Mouse (Mus musculus): Measurements from ENCODE around the gene Pcdh17. TPM values are rescaled to one million over a fixed set of nuclear protein-coding genes. Genes with fewer than 3 reads are reported as not detected.

Gene Pcdh17
- polyA plus RNA-seq, 1 experiment = 0.58 TPM

DNA sequence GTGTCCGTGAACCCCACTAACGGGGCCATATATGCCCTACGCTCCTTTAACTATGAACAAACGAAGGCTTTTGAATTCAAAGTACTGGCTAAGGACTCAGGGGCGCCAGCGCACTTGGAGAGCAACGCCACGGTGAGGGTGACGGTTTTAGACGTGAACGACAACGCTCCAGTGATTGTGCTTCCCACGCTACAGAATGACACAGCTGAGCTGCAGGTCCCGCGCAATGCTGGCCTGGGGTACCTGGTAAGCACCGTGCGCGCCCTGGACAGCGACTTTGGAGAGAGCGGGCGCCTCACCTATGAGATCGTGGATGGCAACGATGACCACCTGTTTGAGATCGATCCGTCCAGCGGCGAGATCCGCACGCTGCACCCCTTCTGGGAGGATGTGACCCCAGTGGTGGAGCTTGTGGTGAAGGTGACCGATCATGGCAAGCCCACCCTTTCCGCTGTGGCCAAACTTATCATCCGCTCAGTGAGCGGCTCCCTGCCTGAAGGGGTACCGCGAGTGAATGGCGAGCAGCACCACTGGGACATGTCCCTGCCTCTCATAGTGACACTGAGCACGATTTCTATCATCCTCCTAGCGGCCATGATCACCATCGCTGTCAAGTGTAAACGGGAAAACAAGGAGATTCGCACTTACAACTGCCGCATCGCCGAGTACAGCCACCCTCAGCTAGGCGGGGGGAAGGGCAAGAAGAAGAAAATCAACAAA lies 4.5 kb downstream of the Pcdh17 start:
- no peaks in the 10 kb centered on the region for H3K36me3 ChIP-seq (ENCODE audit: control insufficient read depth, insufficient read depth, low read length)
- no peak overlapping the region for H3K27ac ChIP-seq (ENCODE audit: insufficient read depth, low read depth, low read length)
- WGBS = 5% methylated on average over 45 of the region's 45 CpGs
- peaks cover 26% of the 10 kb centered on the region for H3K27me3 ChIP-seq (ENCODE audit: control insufficient read depth, insufficient read depth, low read length)
- peak overlapping the region; percentile 42 for H3K4me3 ChIP-seq (ENCODE audit: low read depth, low read length)
- peaks cover 4% of the 10 kb centered on the region; the same call in 1 of the 2 replicates for H3K4me1 ChIP-seq (ENCODE audit: control insufficient read depth, insufficient read depth, insufficient read length, low read length)
- no peak for TF ChIP-seq CTCF (IDR thresholded peaks at IDR 0.05; ENCODE audit: extremely low read depth, insufficient read length, insufficient replicate concordance, low read depth, low read length)
- TF ChIP-seq POLR2A (IDR thresholded peaks at IDR 0.05; ENCODE audit: low read depth, low read length) = no peak

DNA sequence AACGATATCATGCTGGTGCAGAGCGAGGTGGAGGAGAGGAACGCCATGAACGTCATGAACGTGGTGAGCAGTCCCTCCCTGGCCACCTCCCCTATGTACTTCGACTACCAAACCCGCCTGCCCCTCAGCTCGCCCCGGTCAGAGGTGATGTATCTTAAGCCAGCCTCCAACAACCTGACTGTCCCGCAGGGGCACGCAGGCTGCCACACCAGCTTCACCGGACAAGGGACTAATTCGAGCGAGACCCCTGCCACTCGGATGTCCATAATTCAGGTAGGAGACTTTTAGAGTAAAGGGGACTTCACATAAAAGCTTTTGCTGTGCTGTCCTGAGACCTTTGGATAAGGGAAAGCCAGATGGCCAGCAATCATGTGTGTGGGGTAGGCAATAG lies 5.0 kb downstream of the Pcdh17 start:
- Histone ChIP-seq H3K4me1 (ENCODE audit: control insufficient read depth, insufficient read depth, insufficient read length, low read length) (peaks cover 1% of the 10 kb centered on the region; the same call in 1 of the 2 replicates), H3K27me3 (ENCODE audit: control insufficient read depth, insufficient read depth, low read length) (peaks cover 26% of the 10 kb centered on the region), H3K4me3 (ENCODE audit: low read depth, low read length) (peak overlapping the region; percentile 42), H3K36me3 (ENCODE audit: control insufficient read depth, insufficient read depth, low read length) (no peaks in the 10 kb centered on the region), H3K27ac (ENCODE audit: insufficient read depth, low read depth, low read length) (no peak overlapping the region)
- TF ChIP-seq POLR2A (IDR thresholded peaks at IDR 0.05; ENCODE audit: low read depth, low read length) (no peak), CTCF (IDR thresholded peaks at IDR 0.05; ENCODE audit: extremely low read depth, insufficient read length, insufficient replicate concordance, low read depth, low read length) (no peak)
- WGBS = 8% methylated on average over 15 of the region's 15 CpGs

DNA sequence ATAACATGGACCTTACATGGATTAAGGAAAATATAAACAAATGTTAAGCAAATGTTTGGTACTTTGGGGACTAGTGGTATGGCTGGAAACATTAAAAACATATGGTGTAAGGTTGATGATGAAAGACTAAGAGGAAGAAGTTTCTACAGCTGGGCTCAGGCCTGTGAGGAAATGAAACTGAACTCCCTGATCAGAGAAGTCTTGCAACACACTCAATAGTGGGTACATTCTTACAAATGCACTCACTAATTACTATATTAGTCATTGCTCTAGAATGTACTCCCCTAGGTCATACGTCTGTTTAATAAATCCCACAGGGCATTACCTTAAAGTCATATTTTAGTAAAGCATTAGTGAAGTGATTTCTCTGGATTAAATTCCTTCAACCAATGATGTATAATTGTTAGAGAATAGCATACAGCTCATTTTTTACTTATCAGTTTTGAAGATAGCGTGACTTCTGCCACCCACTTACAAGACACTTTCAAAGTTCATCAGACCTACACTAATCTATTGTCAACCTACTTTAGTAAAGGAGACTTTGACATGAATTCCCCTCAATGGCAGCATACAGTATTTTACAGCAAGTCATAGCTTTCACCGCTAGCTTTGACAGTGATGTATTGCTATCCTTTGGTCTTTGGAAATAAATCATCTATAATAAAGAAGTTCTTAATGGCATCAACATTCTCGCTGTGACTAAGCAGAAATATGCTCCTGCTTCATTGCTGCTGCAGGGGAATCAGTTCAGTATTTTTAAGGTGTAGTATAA lies 10.9 kb downstream of the Pcdh17 start:
- no peaks in the 10 kb centered on the region for H3K27me3 ChIP-seq (ENCODE audit: control insufficient read depth, insufficient read depth, low read length)
- H3K4me1 ChIP-seq (ENCODE audit: control insufficient read depth, insufficient read depth, insufficient read length, low read length) = no peaks in the 10 kb centered on the region
- TF ChIP-seq POLR2A (IDR thresholded peaks at IDR 0.05; ENCODE audit: low read depth, low read length) = no peak
- no peak for TF ChIP-seq CTCF (IDR thresholded peaks at IDR 0.05; ENCODE audit: extremely low read depth, insufficient read length, insufficient replicate concordance, low read depth, low read length)
- no peak overlapping the region for H3K27ac ChIP-seq (ENCODE audit: insufficient read depth, low read depth, low read length)
- WGBS = 59% methylated on average over 4 of the region's 4 CpGs
- no peaks in the 10 kb centered on the region for H3K36me3 ChIP-seq (ENCODE audit: control insufficient read depth, insufficient read depth, low read length)
- H3K4me3 ChIP-seq (ENCODE audit: low read depth, low read length) = no peak overlapping the region

DNA sequence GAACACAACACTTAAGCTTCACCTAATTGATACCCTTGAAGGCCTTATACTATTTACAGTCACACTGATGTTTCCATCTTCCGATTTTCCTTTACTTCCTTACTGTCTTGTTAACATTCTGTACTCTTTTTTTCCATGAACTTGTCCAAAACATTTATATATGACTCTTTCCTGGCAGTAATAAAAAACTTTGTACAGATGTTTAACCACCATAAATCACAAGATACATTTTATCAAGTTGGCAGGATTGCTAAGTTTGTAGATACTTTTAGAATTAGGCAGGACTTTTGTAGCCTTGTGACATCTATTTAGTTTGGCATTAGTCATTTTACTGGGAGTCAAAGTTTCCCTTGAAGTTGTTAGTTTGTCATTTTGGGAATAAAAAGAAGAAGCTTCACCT lies 32.1 kb downstream of the Pcdh17 start:
- H3K36me3 ChIP-seq (ENCODE audit: control insufficient read depth, insufficient read depth, low read length) = no peaks in the 10 kb centered on the region
- no peak for TF ChIP-seq POLR2A (IDR thresholded peaks at IDR 0.05; ENCODE audit: low read depth, low read length)
- no peak for TF ChIP-seq CTCF (IDR thresholded peaks at IDR 0.05; ENCODE audit: extremely low read depth, insufficient read length, insufficient replicate concordance, low read depth, low read length)
- no peaks in the 10 kb centered on the region for H3K27me3 ChIP-seq (ENCODE audit: control insufficient read depth, insufficient read depth, low read length)
- no peaks in the 10 kb centered on the region for H3K4me1 ChIP-seq (ENCODE audit: control insufficient read depth, insufficient read depth, insufficient read length, low read length)
- no peak overlapping the region for H3K4me3 ChIP-seq (ENCODE audit: low read depth, low read length)
- 70% methylated on average over 1 of the region's 1 CpGs for WGBS
- no peak overlapping the region for H3K27ac ChIP-seq (ENCODE audit: insufficient read depth, low read depth, low read length)

DNA sequence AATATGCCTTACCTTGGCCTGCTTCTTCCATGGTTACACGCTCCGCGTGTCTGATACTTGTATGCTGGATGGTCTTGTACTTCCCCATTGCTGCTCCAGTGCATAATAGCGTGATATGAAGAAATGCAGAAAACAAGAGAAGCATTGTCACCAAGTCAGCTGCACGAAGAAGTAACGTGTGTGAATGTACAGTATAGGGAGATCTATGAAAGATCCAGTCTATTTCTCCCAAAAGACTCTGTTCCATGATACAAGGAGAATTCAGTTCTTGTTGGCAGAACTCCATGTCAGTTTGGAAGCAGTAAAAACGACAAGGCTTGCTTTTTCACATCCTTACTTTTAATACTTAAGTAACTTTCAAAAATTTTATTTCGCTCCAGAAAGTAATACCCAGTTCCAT lies 33.0 kb downstream of the Pcdh17 start:
- Histone ChIP-seq H3K27me3 (ENCODE audit: control insufficient read depth, insufficient read depth, low read length) (no peaks in the 10 kb centered on the region), H3K4me1 (ENCODE audit: control insufficient read depth, insufficient read depth, insufficient read length, low read length) (no peaks in the 10 kb centered on the region), H3K4me3 (ENCODE audit: low read depth, low read length) (no peak overlapping the region), H3K36me3 (ENCODE audit: control insufficient read depth, insufficient read depth, low read length) (no peaks in the 10 kb centered on the region), H3K27ac (ENCODE audit: insufficient read depth, low read depth, low read length) (no peak overlapping the region)
- 82% methylated on average over 8 of the region's 8 CpGs for WGBS
- no peak for TF ChIP-seq CTCF (IDR thresholded peaks at IDR 0.05; ENCODE audit: extremely low read depth, insufficient read length, insufficient replicate concordance, low read depth, low read length)
- no peak for TF ChIP-seq POLR2A (IDR thresholded peaks at IDR 0.05; ENCODE audit: low read depth, low read length)

DNA sequence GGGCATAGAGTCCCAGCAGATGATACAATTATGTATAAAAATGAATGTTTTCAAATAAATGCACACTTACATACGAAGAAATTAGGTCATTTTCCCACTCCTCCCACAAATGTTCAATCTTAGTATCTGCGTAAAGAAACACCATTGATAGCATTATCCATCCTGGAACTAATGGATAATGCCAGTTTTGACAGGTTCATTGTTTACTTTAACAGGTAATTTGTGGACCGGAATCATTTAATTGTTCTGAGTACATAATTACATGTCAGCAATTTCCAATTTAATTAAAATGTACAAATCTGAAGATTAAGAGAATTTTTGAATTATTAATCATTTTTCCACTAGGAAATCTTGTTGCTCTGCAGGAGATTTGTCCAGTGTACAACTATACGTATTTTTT lies 33.5 kb downstream of the Pcdh17 start:
- H3K27ac ChIP-seq (ENCODE audit: insufficient read depth, low read depth, low read length) = no peak overlapping the region
- 77% methylated on average over 4 of the region's 4 CpGs for WGBS
- TF ChIP-seq POLR2A (IDR thresholded peaks at IDR 0.05; ENCODE audit: low read depth, low read length) = no peak
- no peaks in the 10 kb centered on the region for H3K27me3 ChIP-seq (ENCODE audit: control insufficient read depth, insufficient read depth, low read length)
- no peaks in the 10 kb centered on the region for H3K4me1 ChIP-seq (ENCODE audit: control insufficient read depth, insufficient read depth, insufficient read length, low read length)
- no peaks in the 10 kb centered on the region for H3K36me3 ChIP-seq (ENCODE audit: control insufficient read depth, insufficient read depth, low read length)
- no peak overlapping the region for H3K4me3 ChIP-seq (ENCODE audit: low read depth, low read length)

DNA sequence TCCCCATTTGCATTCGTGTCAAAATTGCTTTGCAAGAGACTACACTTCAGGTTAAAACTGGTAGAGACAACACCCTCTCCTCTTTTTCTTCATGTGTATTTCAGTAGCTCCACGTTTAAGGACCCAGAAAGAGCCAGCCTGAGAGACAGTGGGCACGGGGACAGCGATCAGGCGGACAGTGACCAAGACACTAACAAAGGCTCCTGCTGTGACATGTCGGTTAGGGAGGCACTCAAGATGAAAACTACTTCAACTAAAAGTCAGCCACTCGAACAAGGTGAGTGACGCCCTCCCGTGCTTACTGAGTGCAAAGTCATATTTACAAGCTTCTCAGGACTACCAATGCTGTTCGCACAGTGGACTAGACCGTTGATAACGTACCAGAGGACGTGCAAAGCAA lies 34.0 kb downstream of the Pcdh17 start:
- Histone ChIP-seq H3K4me3 (ENCODE audit: low read depth, low read length) (no peak overlapping the region), H3K27me3 (ENCODE audit: control insufficient read depth, insufficient read depth, low read length) (no peaks in the 10 kb centered on the region), H3K27ac (ENCODE audit: insufficient read depth, low read depth, low read length) (no peak overlapping the region), H3K4me1 (ENCODE audit: control insufficient read depth, insufficient read depth, insufficient read length, low read length) (no peaks in the 10 kb centered on the region), H3K36me3 (ENCODE audit: control insufficient read depth, insufficient read depth, low read length) (no peaks in the 10 kb centered on the region)
- 73% methylated on average over 13 of the region's 13 CpGs for WGBS
- TF ChIP-seq POLR2A (IDR thresholded peaks at IDR 0.05; ENCODE audit: low read depth, low read length) (no peak), CTCF (IDR thresholded peaks at IDR 0.05; ENCODE audit: extremely low read depth, insufficient read length, insufficient replicate concordance, low read depth, low read length) (no peak)
